Mouse (Mus musculus): ENCODE data around the gene Foxe3. TPM values are rescaled to one million over a fixed set of nuclear protein-coding genes. Genes with fewer than 3 reads are reported as not detected.

Foxe3 gene
- total and polyA plus RNA-seq, 3 experiments: not detected

DNA sequence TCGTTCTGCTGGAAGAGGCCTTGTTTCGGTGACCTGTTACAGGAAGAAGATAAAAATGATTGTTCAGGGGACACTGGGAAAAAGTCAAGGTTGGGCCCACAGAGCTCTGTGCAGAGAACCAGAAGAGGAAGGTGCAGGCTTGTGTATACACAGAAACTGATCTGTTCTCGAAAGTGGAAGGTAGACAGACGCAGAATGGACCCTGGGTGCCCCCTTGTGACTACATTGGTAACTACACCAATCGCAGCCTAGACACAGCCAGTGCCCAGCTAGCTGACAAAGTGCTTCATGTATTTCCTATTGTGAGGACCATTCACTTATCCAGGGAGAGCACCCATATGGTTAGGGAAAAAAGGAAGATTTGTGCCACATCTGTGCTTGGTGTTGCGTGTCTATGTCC lies 21.6 kb upstream of the Foxe3 start:
- Histone ChIP-seq H3K27ac (ENCODE audit: insufficient read depth, low read depth) (no peak overlapping the region), H3K4me1 (ENCODE audit: control insufficient read depth in 1 of 2, insufficient read depth in 2 of 2) (peaks cover 0 to 5% of the 10 kb centered on the region in 2 experiments; a peak in 2 of 4 replicates), H3K9ac (ENCODE audit: insufficient read depth, low read depth) (no peak overlapping the region), H3K4me3 (replicated peaks in 1 of 3; ENCODE audit: low read depth in 2 of 3, low read length in 2 of 3, poor library complexity in 1 of 3) (no peak overlapping the region), H3K79me2 (replicated peaks; ENCODE audit: control insufficient read depth, extremely low read depth, insufficient read depth, poor library complexity, severe bottlenecking) (no peaks in the 10 kb centered on the region), H3K4me2 (ENCODE audit: insufficient read depth, low read depth, poor library complexity, severe bottlenecking) (no peak overlapping the region), H3K36me3 (replicated peaks in 1 of 2; ENCODE audit: control insufficient read depth in 1 of 2, insufficient read depth in 1 of 2, low read length in 1 of 2) (no peaks in the 10 kb centered on the region), H3K27me3 (replicated peaks) (peaks cover 4% of the 10 kb centered on the region), H3K9me3 (replicated peaks; ENCODE audit: low read length) (no peaks in the 10 kb centered on the region)
- peak; percentile 75 for DNase-seq (ENCODE audit: extremely low read depth)
- TF ChIP-seq IRF4 (IDR thresholded peaks at IDR 0.05; ENCODE audit: low read depth, low read length) (peak; percentile 65), MAZ (IDR thresholded peaks at IDR 0.05; ENCODE audit: low read depth, low read length) (peak; percentile 34; the same call in 1 of the 2 replicates), RAD21 (IDR thresholded peaks at IDR 0.05; ENCODE audit: low read depth, low read length) (peak; percentile 95), MEF2A (IDR thresholded peaks at IDR 0.05; ENCODE audit: borderline replicate concordance, low read depth, low read length) (0 out of 2 replicates have a peak, but pooled peaks have one; percentile 42), NELFE (IDR thresholded peaks at IDR 0.05; ENCODE audit: low read depth, low read length) (no peak; the same call in 1 of the 2 replicates), MYC (IDR thresholded peaks at IDR 0.05; ENCODE audit: low read depth, low read length) (no peak), CTCF (conservative IDR thresholded peaks at IDR 0.05 in 1 of 2, IDR thresholded peaks at IDR 0.05 in 1 of 2; ENCODE audit: low read depth in 2 of 2, low read length in 2 of 2) (peak; percentile 88 to 96), CHD1 (IDR thresholded peaks at IDR 0.05; ENCODE audit: low read depth, low read length) (no peak), SMC3 (IDR thresholded peaks at IDR 0.05; ENCODE audit: low read depth, low read length) (peak; percentile 93), HCFC1 (IDR thresholded peaks at IDR 0.05; ENCODE audit: low read depth, low read length) (0 out of 2 replicates have a peak, but pooled peaks have one; percentile 14), ZC3H11A (IDR thresholded peaks at IDR 0.05; ENCODE audit: low read depth, low read length) (peak; percentile 36)
- in situ Hi-C loops (cut with MboI; ENCODE audit: low pct_ligation_motif_present, low pct_unique_long_range_greater_than_20kb, low sequenced_read_pairs) (no loop called here), dilution Hi-C loops (cut with MboI; ENCODE audit: extremely low pct_ligation_motif_present, extremely low pct_unique_long_range_greater_than_20kb, low sequenced_read_pairs) (no loop called here)

GRCm38 (mm10) chr4:114946416-114946815 lies 20.6 kb upstream of the Foxe3 start:
- Histone ChIP-seq H3K4me1 (ENCODE audit: control insufficient read depth in 1 of 2, insufficient read depth in 2 of 2) (peaks cover 0 to 5% of the 10 kb centered on the region in 2 experiments; a peak in 2 of 4 replicates), H3K27me3 (replicated peaks) (peaks cover 5% of the 10 kb centered on the region), H3K9me3 (replicated peaks; ENCODE audit: low read length) (no peaks in the 10 kb centered on the region), H3K36me3 (replicated peaks in 1 of 2; ENCODE audit: control insufficient read depth in 1 of 2, insufficient read depth in 1 of 2, low read length in 1 of 2) (no peaks in the 10 kb centered on the region), H3K79me2 (replicated peaks; ENCODE audit: control insufficient read depth, extremely low read depth, insufficient read depth, poor library complexity, severe bottlenecking) (no peaks in the 10 kb centered on the region), H3K27ac (ENCODE audit: insufficient read depth, low read depth) (no peak overlapping the region), H3K9ac (ENCODE audit: insufficient read depth, low read depth) (no peak overlapping the region), H3K4me2 (ENCODE audit: insufficient read depth, low read depth, poor library complexity, severe bottlenecking) (no peak overlapping the region), H3K4me3 (replicated peaks in 1 of 3; ENCODE audit: low read depth in 2 of 3, low read length in 2 of 3, poor library complexity in 1 of 3) (no peak overlapping the region)
- in situ Hi-C loops (cut with MboI; ENCODE audit: low pct_ligation_motif_present, low pct_unique_long_range_greater_than_20kb, low sequenced_read_pairs) (no loop called here), dilution Hi-C loops (cut with MboI; ENCODE audit: extremely low pct_ligation_motif_present, extremely low pct_unique_long_range_greater_than_20kb, low sequenced_read_pairs) (no loop called here)
- DNase-seq (ENCODE audit: extremely low read depth): no peak
- TF ChIP-seq KAT2A (IDR thresholded peaks at IDR 0.05; ENCODE audit: insufficient replicate concordance, low read length) (no peak), ETS1 (conservative IDR thresholded peaks at IDR 0.05; ENCODE audit: low read depth, low read length) (no peak), MYC (IDR thresholded peaks at IDR 0.05; ENCODE audit: low read depth, low read length) (no peak), USF2 (conservative IDR thresholded peaks at IDR 0.05; ENCODE audit: low read depth, low read length) (no peak), BHLHE40 (IDR thresholded peaks at IDR 0.05; ENCODE audit: low read depth, low read length) (no peak), POLR2AphosphoS2 (IDR thresholded peaks at IDR 0.05; ENCODE audit: low read depth, low read length) (no peak), MEF2A (IDR thresholded peaks at IDR 0.05; ENCODE audit: borderline replicate concordance, low read depth, low read length) (no peak), RCOR1 (conservative IDR thresholded peaks at IDR 0.05; ENCODE audit: low read depth, low read length) (no peak), POLR2A (IDR thresholded peaks at IDR 0.05; ENCODE audit: low read depth, low read length) (no peak), HCFC1 (IDR thresholded peaks at IDR 0.05; ENCODE audit: low read depth, low read length) (no peak), JUN (IDR thresholded peaks at IDR 0.05; ENCODE audit: insufficient read depth, low read depth, low read length) (no peak), UBTF (IDR thresholded peaks at IDR 0.05; ENCODE audit: low read depth, low read length) (no peak)
